13 mouse cellular contexts compared by ENCODE assay signal in the genomic region with DNA sequence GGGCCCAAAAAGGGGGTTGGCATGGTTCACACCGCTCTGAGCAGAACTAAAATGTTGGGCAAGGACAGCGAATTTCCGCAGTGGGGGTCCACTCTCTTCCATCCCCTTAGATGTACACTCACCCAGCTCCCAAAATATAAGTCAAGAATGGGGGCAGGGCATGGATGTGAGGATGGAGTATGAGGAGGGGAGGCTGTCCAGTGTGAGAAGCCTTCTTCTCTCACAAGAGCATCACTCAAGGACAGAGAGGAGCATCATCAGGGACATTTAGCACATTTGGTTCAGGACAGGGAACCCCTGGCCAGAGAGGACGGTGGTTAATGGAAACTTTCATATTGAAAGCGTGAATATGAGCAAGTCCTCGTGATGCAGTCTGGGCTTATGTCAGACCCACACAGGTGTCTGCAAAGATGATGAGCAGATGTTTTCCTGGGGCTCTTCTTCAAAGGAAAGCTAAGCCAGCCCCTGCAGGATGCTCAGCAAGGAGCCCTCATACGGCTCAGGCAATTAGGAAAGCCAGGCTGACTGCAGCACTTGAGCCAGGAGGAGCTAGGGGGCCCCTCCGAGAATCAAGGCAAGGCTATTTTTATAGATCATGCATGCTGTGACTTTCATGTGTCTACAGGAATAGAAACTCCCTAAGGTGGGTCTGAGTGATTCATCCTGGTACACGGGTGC. TPM values are rescaled to one million over a fixed set of nuclear protein-coding genes. Genes with fewer than 3 reads are reported as not detected.
DNase-seq lines count a peak whose midpoint lies in the region; ATAC-seq lines count a peak whose summit lies in the region.
"Had no signal": no experiment of that assay in that cellular context is flagged by ENCODE, and none has a peak within 500 bp of the region (broad histone marks: within the 10 kb centered on the region; RNA-seq: fewer than 3 reads in every experiment).

No protein-coding gene starts in this region.

- peak overlapping the region; percentile 43 for H3K4me2 ChIP-seq in heart, embryonic 15.5 days
- H3K4me2 ChIP-seq in neural tube, embryonic 14.5 days (ENCODE audit: low read depth, low read length): no peak overlapping the region
- H3K4me2 ChIP-seq: liver, embryonic 15.5 days; midbrain, embryonic 12.5 days had no signal

- H3K9ac ChIP-seq in heart, embryonic 15.5 days: no peak overlapping the region
- no peak overlapping the region for H3K9ac ChIP-seq in neural tube, embryonic 14.5 days (replicated peaks; ENCODE audit: low read depth, low read length)
- H3K9ac ChIP-seq: liver, embryonic 15.5 days; midbrain, embryonic 12.5 days had no signal

- 39% methylated on average over 9 of the region's 9 CpGs for WGBS in heart, embryonic 15.5 days
- 50% methylated on average over 9 of the region's 9 CpGs for WGBS in neural tube, embryonic 14.5 days

- no peak overlapping the region for H3K4me3 ChIP-seq in heart, embryonic 15.5 days
- no peak overlapping the region for H3K4me3 ChIP-seq in neural tube, embryonic 14.5 days (ENCODE audit: low read depth, low read length)
- H3K4me3 ChIP-seq: erythroblast, embryonic 14.5 days; liver, embryonic 15.5 days; midbrain, embryonic 12.5 days had no signal

- peak overlapping the region; percentile 72 for H3K27ac ChIP-seq in heart, embryonic 15.5 days
- H3K27ac ChIP-seq in neural tube, embryonic 14.5 days (ENCODE audit: low read depth, low read length): no peak overlapping the region
- H3K27ac ChIP-seq: liver, embryonic 15.5 days; midbrain, embryonic 12.5 days had no signal

- no peaks in the 10 kb centered on the region for H3K27me3 ChIP-seq in heart, embryonic 15.5 days
- H3K27me3 ChIP-seq in neural tube, embryonic 14.5 days (ENCODE audit: control insufficient read depth, insufficient read depth, low read length): no peaks in the 10 kb centered on the region
- H3K27me3 ChIP-seq: liver, embryonic 15.5 days; midbrain, embryonic 12.5 days had no signal

- H3K4me1 ChIP-seq in heart, embryonic 15.5 days (replicated peaks): peaks cover 55% of the 10 kb centered on the region
- H3K4me1 ChIP-seq in neural tube, embryonic 14.5 days (ENCODE audit: control insufficient read depth, insufficient read depth, low read length): 0 out of 2 replicates have a peak, but pooled peaks cover 2% of the 10 kb centered on the region
- H3K4me1 ChIP-seq: midbrain, embryonic 12.5 days had no signal

- no peaks in the 10 kb centered on the region for H3K9me3 ChIP-seq in heart, embryonic 15.5 days (replicated peaks)
- no peaks in the 10 kb centered on the region for H3K9me3 ChIP-seq in neural tube, embryonic 14.5 days (ENCODE audit: control insufficient read depth, low read length)
- H3K9me3 ChIP-seq: liver, embryonic 15.5 days; midbrain, embryonic 12.5 days had no signal

- peak; percentile 58; the same call in 1 of the 2 replicates for ATAC-seq in heart, embryonic 15.5 days (replicated peaks; ENCODE audit: insufficient number of reproducible peaks, insufficient read depth, low FRiP score, low read depth)
- peak; percentile 17; the same call in 1 of the 2 replicates for ATAC-seq in neural tube, embryonic 14.5 days (ENCODE audit: low read depth)
- peak; percentile 14 for ATAC-seq in inflammation-experienced regulatory T-cells, adult 6 months

- no peak for DNase-seq in heart, adult 8-10 months (ENCODE audit: low spot score)
- no peak for DNase-seq in neural tube, embryonic 10.5 days (ENCODE audit: extremely low spot score, low spot score)
- peak; percentile 57 for DNase-seq in thymus, postnatal 14 days
- no peak for DNase-seq in retina, embryonic 14.5 days (ENCODE audit: low spot score)
- no peak for DNase-seq in layer of hippocampus, adult 9-10 months (ENCODE audit: low spot score)
- DNase-seq: cerebellum, adult 18-20 months had no signal

- H3K36me3 ChIP-seq in heart, embryonic 15.5 days: no peaks in the 10 kb centered on the region
- H3K36me3 ChIP-seq in neural tube, embryonic 14.5 days (ENCODE audit: control insufficient read depth, insufficient read depth, low read length): no peaks in the 10 kb centered on the region
- H3K36me3 ChIP-seq: liver, embryonic 15.5 days; midbrain, embryonic 12.5 days had no signal

RNA-seq across cellular contexts. Expression of a gene that starts 2.7 kb away (rescaled TPM):
- 0.06 and 0.08 TPM in 2 replicates for polyA plus RNA-seq in heart, embryonic 15.5 days (2015; fragmentation: Nextera tagmentation; extraction: Ambion mirVana)
- under 1 TPM in 1 of 4 experiments, not detected in 3; 0.09 TPM for total RNA-seq in heart, adult 8-10 months (2022)
- polyA plus RNA-seq in neural tube, embryonic 14.5 days (2014; fragmentation: Nextera tagmentation; extraction: Ambion mirVana): 0.13 and 0.14 TPM in 2 replicates
- 1 to 10 TPM; 2.3 to 5.7 (median 2.6) TPM for polyA plus RNA-seq in inflammation-experienced regulatory T-cells, adult 6 months (2017; shearing (Covaris generic))
- polyA plus RNA-seq: erythroblast, embryonic 14.5 days had no signal

RNA-seq across cellular contexts. Expression of a gene that starts 29.8 kb away (rescaled TPM):
- polyA plus RNA-seq in heart, embryonic 15.5 days (2015; fragmentation: Nextera tagmentation; extraction: Ambion mirVana): 0.04 and 0.18 TPM in 2 replicates
- not detected for total RNA-seq in heart, adult 8-10 months (2022)
- 6.5 and 6.9 TPM in 2 replicates for polyA plus RNA-seq in neural tube, embryonic 14.5 days (2014; fragmentation: Nextera tagmentation; extraction: Ambion mirVana)
- polyA plus RNA-seq in inflammation-experienced regulatory T-cells, adult 6 months (2017; shearing (Covaris generic)): 1 to 10 TPM in 1 of 3 experiments, under 1 TPM in 2; 0.49 to 1.4 (median 0.60) TPM
- polyA plus RNA-seq: erythroblast, embryonic 14.5 days; liver, embryonic 15.5 days had no signal

RNA-seq across cellular contexts. Expression of a gene that starts 58.5 kb away (rescaled TPM):
- not detected in 2 replicates for polyA plus RNA-seq in heart, embryonic 15.5 days (2015; fragmentation: Nextera tagmentation; extraction: Ambion mirVana)
- not detected for total RNA-seq in heart, adult 8-10 months (2022)
- polyA plus RNA-seq in neural tube, embryonic 14.5 days (2014; fragmentation: Nextera tagmentation; extraction: Ambion mirVana): 0.51 and 0.66 TPM in 2 replicates
- polyA plus RNA-seq in inflammation-experienced regulatory T-cells, adult 6 months (2017; shearing (Covaris generic)): under 1 TPM in 1 of 3 experiments, not detected in 2; 0.39 TPM
- total RNA-seq: ES-E14 had no signal
- polyA plus RNA-seq: erythroblast, embryonic 14.5 days had no signal
